Mouse (Mus musculus) myocyte (in vitro differentiated cells): ENCODE data around the gene Ckb. TPM values are rescaled to one million over a fixed set of nuclear protein-coding genes. Genes with fewer than 3 reads are reported as not detected.
A peak's percentile ranks its signal among the peaks of the same experiment; 100 is the strongest.

Experiments
- H3K27me3 ChIP-seq: one replicate; pipeline ENCODE4 v1.6.1; 2011; ENCODE audit not compliant: control insufficient read depth, insufficient read depth, insufficient read length
- H3K36me3 ChIP-seq: one replicate; pipeline ENCODE4 v1.6.1; 2011; ENCODE audit not compliant: control insufficient read depth, insufficient read depth
- H3K4me2 ChIP-seq: one replicate; pipeline ENCODE4 v1.6.1; 2011; ENCODE audit warnings: low read depth, control low read depth
- H3K4me3 ChIP-seq: one replicate; pipeline ENCODE4 v1.5.1; 2011; ENCODE audit warnings: mild to moderate bottlenecking, control low read depth, moderate library complexity
- H3K79me2 ChIP-seq: one replicate; pipeline ENCODE4 v1.6.1; 2011; ENCODE audit not compliant: control insufficient read depth, insufficient read depth
- H3ac ChIP-seq: one replicate; pipeline ENCODE4 v1.6.1; 2011; ENCODE audit not compliant: control insufficient read depth, insufficient read length
- CEBPB ChIP-seq: IDR thresholded peaks from 2 replicates; pipeline ENCODE4 v1.6.1; 2011; ENCODE audit warnings: mild to moderate bottlenecking, moderate library complexity; ENCODE audit not compliant: poor library complexity, insufficient read depth, severe bottlenecking
- E2F4 ChIP-seq: IDR thresholded peaks from one replicate; pipeline ENCODE4 v1.6.1; 2011; ENCODE audit warnings: mild to moderate bottlenecking, control low read depth, moderate library complexity; ENCODE audit not compliant: insufficient read depth
- MAX ChIP-seq: IDR thresholded peaks from one replicate; pipeline ENCODE4 v1.6.1; 2011; ENCODE audit warnings: low read depth, mild to moderate bottlenecking, control low read depth
- MYOD1 ChIP-seq, 3 experiments: IDR thresholded peaks; one replicate each; pipeline ENCODE4 v1.6.1; 2011; ENCODE audit warnings: control low read depth in 2 of 3, low read depth in 2 of 3, mild to moderate bottlenecking in 2 of 3, moderate library complexity in 1 of 3; ENCODE audit not compliant: insufficient read length in 2 of 3, control insufficient read depth in 1 of 3
- MYOG ChIP-seq, 3 experiments: IDR thresholded peaks; one replicate each; pipeline ENCODE4 v1.6.1; 2011; ENCODE audit warnings: control low read depth in 2 of 3, low read depth in 2 of 3, mild to moderate bottlenecking in 2 of 3; ENCODE audit not compliant: insufficient read length in 2 of 3, control insufficient read depth in 1 of 3, insufficient read depth in 1 of 3
- POLR2A ChIP-seq: IDR thresholded peaks from one replicate; pipeline ENCODE4 v1.6.1; 2011; ENCODE audit warnings: low read depth, mild to moderate bottlenecking, control low read depth, moderate library complexity; ENCODE audit not compliant: insufficient read length
- POLR2AphosphoS2 ChIP-seq: IDR thresholded peaks from one replicate; pipeline ENCODE4 v1.6.1; 2011; ENCODE audit warnings: low read depth, control low read depth; ENCODE audit not compliant: insufficient read length
- REST ChIP-seq: IDR thresholded peaks from one replicate; pipeline ENCODE4 v1.6.1; 2011; ENCODE audit warnings: mild to moderate bottlenecking, control low read depth, moderate library complexity; ENCODE audit not compliant: insufficient read depth, insufficient read length
- SRF ChIP-seq: IDR thresholded peaks from one replicate; pipeline ENCODE4 v1.6.1; 2011; ENCODE audit warnings: low read depth; ENCODE audit not compliant: control insufficient read depth, insufficient read length
- TCF12 ChIP-seq: IDR thresholded peaks from one replicate; pipeline ENCODE4 v1.6.1; 2011; ENCODE audit warnings: mild to moderate bottlenecking, control low read depth; ENCODE audit not compliant: poor library complexity, insufficient read depth, severe bottlenecking
- TCF3 ChIP-seq: IDR thresholded peaks from one replicate; pipeline ENCODE4 v1.6.1; 2011; ENCODE audit warnings: low read depth, control low read depth; ENCODE audit not compliant: insufficient read length
- USF1 ChIP-seq: IDR thresholded peaks from one replicate; pipeline ENCODE4 v1.6.1; 2011; ENCODE audit warnings: low read depth, mild to moderate bottlenecking, control low read depth, moderate library complexity
- polyA plus RNA-seq: library from polyadenylated mRNA; unstranded; fragments of >200 nt; fragmentation: generic; extraction: Trizol; gene quantifications from one replicate; pipeline ENCODE4 v1.2.1, GENCODE M21; 2012; ENCODE audit warnings: missing spikeins

Ckb gene
- polyA plus RNA-seq, 1 experiment = 670 TPM

DNA sequence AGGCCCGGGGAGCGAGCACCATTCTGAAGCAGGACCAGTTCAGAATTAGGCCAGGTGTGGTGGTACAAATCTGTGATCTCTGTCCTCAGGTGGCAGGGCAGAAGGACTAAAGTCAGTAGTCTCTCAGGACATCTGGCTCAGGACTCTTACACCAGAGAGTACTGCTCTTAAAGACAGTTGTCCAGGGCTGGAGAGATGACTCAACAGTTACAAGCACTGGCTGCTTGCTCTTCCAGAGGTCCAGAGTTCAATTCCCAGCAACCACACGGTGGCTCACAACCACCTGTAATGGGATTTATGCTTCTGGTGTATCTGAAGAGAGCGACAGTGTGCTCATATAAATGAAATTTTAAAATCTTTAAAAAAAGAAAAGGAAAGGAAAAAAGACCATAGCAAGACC lies 12.8 kb downstream of the Ckb start:
- Histone ChIP-seq H3ac (no peak overlapping the region), H3K36me3 (peaks cover 12% of the 10 kb centered on the region), H3K79me2 (no peaks in the 10 kb centered on the region), H3K27me3 (no peaks in the 10 kb centered on the region), H3K4me3 (no peak overlapping the region), H3K4me2 (no peak overlapping the region)
- TF ChIP-seq MYOG (IDR thresholded peaks at IDR 0.05; ENCODE audit: control insufficient read depth in 1 of 3, insufficient read depth in 1 of 3, insufficient read length in 2 of 3, low read depth in 2 of 3) (no peak), POLR2AphosphoS2 (no peak), REST (no peak), TCF12 (no peak), CEBPB (no peak), MYOD1 (IDR thresholded peaks at IDR 0.05; ENCODE audit: control insufficient read depth in 1 of 3, insufficient read length in 2 of 3, low read depth in 2 of 3) (no peak), POLR2A (no peak), MAX (no peak), TCF3 (no peak)

DNA sequence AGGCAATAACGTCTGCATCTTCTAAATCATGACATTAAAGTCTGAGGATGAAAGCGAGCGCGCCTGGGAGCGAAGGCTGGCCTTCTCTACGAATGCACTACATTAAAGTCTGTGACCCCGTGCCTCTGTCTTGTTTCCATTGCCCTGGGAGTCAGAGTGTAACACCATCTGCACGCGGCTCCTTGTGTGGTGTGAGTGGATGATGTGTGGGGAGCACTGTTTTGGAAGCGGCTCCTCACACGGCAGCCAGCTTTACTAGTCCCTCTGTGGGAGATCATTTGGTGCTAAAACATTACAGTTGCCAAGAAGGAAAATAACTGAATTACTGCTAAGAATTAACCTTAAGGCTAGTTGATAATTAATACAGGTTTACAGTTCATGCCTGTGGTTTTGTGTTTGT lies 16.4 kb downstream of the Ckb start:
- H3ac ChIP-seq = no peak overlapping the region

GRCm38 (mm10) chr12:111653434-111653833 lies 18.7 kb downstream of the Ckb start:
- Histone ChIP-seq H3K27me3 (no peaks in the 10 kb centered on the region), H3K4me3 (no peak overlapping the region), H3K4me2 (no peak overlapping the region), H3K79me2 (no peaks in the 10 kb centered on the region), H3K36me3 (peaks cover 28% of the 10 kb centered on the region), H3ac (no peak overlapping the region)
- TF ChIP-seq E2F4 (no peak), MYOG (IDR thresholded peaks at IDR 0.05; ENCODE audit: control insufficient read depth in 1 of 3, insufficient read depth in 1 of 3, insufficient read length in 2 of 3, low read depth in 2 of 3) (no peak), MAX (no peak), MYOD1 (IDR thresholded peaks at IDR 0.05; ENCODE audit: control insufficient read depth in 1 of 3, insufficient read length in 2 of 3, low read depth in 2 of 3) (no peak), TCF3 (no peak), TCF12 (no peak), REST (no peak), POLR2AphosphoS2 (no peak)

More for the DNA sequence above, 16.4 kb downstream of the Ckb start:
- H3K4me3 ChIP-seq = no peak overlapping the region
- H3K27me3 ChIP-seq = no peaks in the 10 kb centered on the region
- H3K79me2 ChIP-seq = no peaks in the 10 kb centered on the region
- H3K36me3 ChIP-seq = peaks cover 16% of the 10 kb centered on the region
- H3K4me2 ChIP-seq = no peak overlapping the region
- TF ChIP-seq USF1 (no peak), CEBPB (no peak), REST (no peak), SRF (no peak), MYOD1 (IDR thresholded peaks at IDR 0.05; ENCODE audit: control insufficient read depth in 1 of 3, insufficient read length in 2 of 3, low read depth in 2 of 3) (no peak), TCF3 (no peak), POLR2AphosphoS2 (no peak), MYOG (IDR thresholded peaks at IDR 0.05; ENCODE audit: control insufficient read depth in 1 of 3, insufficient read depth in 1 of 3, insufficient read length in 2 of 3, low read depth in 2 of 3) (no peak), POLR2A (no peak), MAX (no peak), E2F4 (no peak), TCF12 (no peak)

DNA sequence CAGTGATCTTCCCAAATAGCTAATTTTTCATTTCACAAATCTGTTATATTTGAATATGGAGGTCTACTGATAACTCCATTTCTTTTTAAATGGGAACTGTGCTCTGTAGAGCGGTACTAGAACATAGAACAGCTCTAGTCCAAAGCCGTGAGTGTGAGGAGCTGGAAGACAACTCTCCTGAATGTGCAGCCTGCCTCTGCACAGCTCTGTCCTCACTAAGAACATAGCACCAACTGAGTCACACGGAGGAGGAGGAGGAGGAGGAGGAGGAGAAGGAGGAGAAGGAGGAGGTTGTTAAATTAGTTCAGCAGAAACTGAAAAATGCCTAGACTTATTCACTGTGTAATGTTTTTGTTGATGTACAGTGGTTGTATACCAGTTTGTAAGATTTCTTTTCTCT lies 19.2 kb downstream of the Ckb start:
- TF ChIP-seq TCF3 = no peak
- no peak for TF ChIP-seq MYOD1 (IDR thresholded peaks at IDR 0.05; ENCODE audit: control insufficient read depth in 1 of 3, insufficient read length in 2 of 3, low read depth in 2 of 3)
- no peak for TF ChIP-seq TCF12
- Histone ChIP-seq H3ac (no peak overlapping the region), H3K36me3 (peaks cover 31% of the 10 kb centered on the region), H3K4me3 (no peak overlapping the region), H3K27me3 (no peaks in the 10 kb centered on the region), H3K79me2 (no peaks in the 10 kb centered on the region), H3K4me2 (no peak overlapping the region)

DNA sequence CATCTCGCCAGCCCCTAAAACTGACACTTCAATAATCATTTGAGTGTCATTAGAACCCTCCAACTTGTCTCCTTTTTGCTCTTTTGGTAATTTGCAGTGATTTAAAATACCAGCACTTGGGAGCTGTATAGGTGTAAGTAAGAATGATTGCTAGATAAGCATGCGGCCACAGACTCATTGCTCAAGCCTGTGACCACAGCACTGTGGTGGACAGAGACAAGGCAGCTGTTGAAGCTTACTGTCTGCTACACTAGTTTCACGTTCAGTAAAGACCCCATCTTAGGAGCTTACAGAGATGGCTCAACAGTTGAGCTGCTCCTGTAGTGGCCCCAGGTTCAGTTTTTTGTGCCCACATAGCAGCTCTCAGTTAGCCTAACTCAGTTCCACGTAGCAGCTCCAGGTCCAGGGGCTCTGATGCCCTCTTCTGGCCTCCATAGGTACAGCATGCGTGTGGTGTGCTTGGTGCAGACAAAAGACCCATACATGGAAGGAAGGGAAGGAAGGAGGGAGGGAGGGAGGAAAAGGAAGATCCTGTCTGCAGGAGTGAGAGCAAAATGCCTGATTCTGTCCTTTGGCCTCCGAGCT lies 24.0 kb downstream of the Ckb start:
- TF ChIP-seq POLR2A = no peak
- TF ChIP-seq MYOD1 (IDR thresholded peaks at IDR 0.05; ENCODE audit: control insufficient read depth in 1 of 3, insufficient read length in 2 of 3, low read depth in 2 of 3) = peak in 1 of 3 experiments; percentile 33
- H3K27me3 ChIP-seq = no peaks in the 10 kb centered on the region
- no peaks in the 10 kb centered on the region for H3K79me2 ChIP-seq
- no peak overlapping the region for H3K4me2 ChIP-seq
- H3K36me3 ChIP-seq = peaks cover 37% of the 10 kb centered on the region
- no peak overlapping the region for H3ac ChIP-seq
- no peak overlapping the region for H3K4me3 ChIP-seq

Other genes starting within 250 kb of the Ckb start
- gene Tnfaip2, start 229.9 kb downstream of the Ckb start, polyA plus RNA-seq = 169 TPM
- 1.5 TPM for gene Gm266, start 186.5 kb downstream of the Ckb start, polyA plus RNA-seq
- gene Eif5, start 134.3 kb downstream of the Ckb start, polyA plus RNA-seq = 57.6 TPM
- 42.1 TPM for gene Mark3, start 97.8 kb downstream of the Ckb start, polyA plus RNA-seq
- gene Trmt61a, start 5.8 kb upstream of the Ckb start, polyA plus RNA-seq = 17.7 TPM
- gene Bag5, start 40.9 kb upstream of the Ckb start, polyA plus RNA-seq = 20.3 TPM
- 54.6 TPM for gene Apopt1, start 40.9 kb upstream of the Ckb start, polyA plus RNA-seq
- gene Klc1, start 86.5 kb upstream of the Ckb start, polyA plus RNA-seq = 252 TPM
- gene Xrcc3, start 141.5 kb upstream of the Ckb start, polyA plus RNA-seq = 4.9 TPM
- 77.7 TPM for gene Zfyve21, start 141.8 kb upstream of the Ckb start, polyA plus RNA-seq
- gene Ppp1r13b, start 235.8 kb upstream of the Ckb start, polyA plus RNA-seq = 7.4 TPM